ENCODE assay signal across 8 mouse cellular contexts in the genomic region with DNA sequence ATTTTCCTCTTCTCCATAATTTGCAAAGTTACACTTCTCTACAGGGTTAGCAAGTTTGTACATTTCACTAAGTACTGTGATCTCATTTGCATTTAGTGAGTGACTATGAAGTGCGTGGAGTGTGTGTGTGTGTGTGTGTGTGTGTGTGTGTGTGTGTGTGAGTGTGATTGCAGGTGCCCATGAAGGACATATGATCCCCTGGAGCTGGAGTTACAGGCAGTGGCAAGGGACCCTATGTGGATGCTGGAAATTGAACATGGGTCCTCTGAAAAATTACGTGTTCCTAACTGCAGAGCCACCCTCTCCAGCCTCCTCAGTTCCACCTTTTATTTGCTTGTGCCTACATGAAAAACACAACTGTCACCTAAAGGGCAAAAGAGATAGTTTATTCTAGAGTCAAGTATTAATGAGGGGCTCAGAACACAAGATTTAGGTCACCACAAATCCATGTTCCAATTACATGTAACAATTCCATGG. TPM values are rescaled to one million over a fixed set of nuclear protein-coding genes. Genes with fewer than 3 reads are reported as not detected.
DNase-seq lines count a peak whose midpoint lies in the region; ATAC-seq lines count a peak whose summit lies in the region.

No protein-coding gene starts in this region.

- H3K4me1 ChIP-seq in lung, embryonic 15.5 days = peaks cover 8% of the 10 kb centered on the region
- H3K4me1 ChIP-seq in erythroblast, embryonic 14.5 days (ENCODE audit: control insufficient read depth) = peaks cover 16% of the 10 kb centered on the region
- peaks cover 8% of the 10 kb centered on the region for H3K4me1 ChIP-seq in limb, embryonic 10.5 days
- H3K4me1 ChIP-seq in neural tube, embryonic 15.5 days = peaks cover 9% of the 10 kb centered on the region

- peaks cover 26% of the 10 kb centered on the region for H3K36me3 ChIP-seq in lung, embryonic 15.5 days
- peaks cover 25% of the 10 kb centered on the region for H3K36me3 ChIP-seq in erythroblast, embryonic 14.5 days (ENCODE audit: control insufficient read depth)
- peaks cover 28% of the 10 kb centered on the region for H3K36me3 ChIP-seq in limb, embryonic 10.5 days
- H3K36me3 ChIP-seq in neural tube, embryonic 15.5 days = peaks cover 20% of the 10 kb centered on the region

- peak overlapping the region; percentile 95 for H3K4me3 ChIP-seq in lung, embryonic 15.5 days
- peak overlapping the region; percentile 86 for H3K4me3 ChIP-seq in erythroblast, embryonic 14.5 days (replicated peaks)
- peak overlapping the region; percentile 88 for H3K4me3 ChIP-seq in limb, embryonic 10.5 days
- peak overlapping the region; percentile 91 for H3K4me3 ChIP-seq in neural tube, embryonic 15.5 days (replicated peaks)

- H3K9me3 ChIP-seq in lung, embryonic 15.5 days = no peaks in the 10 kb centered on the region
- H3K9me3 ChIP-seq in erythroblast, embryonic 14.5 days (ENCODE audit: control insufficient read depth, low read length) = no peaks in the 10 kb centered on the region
- no peaks in the 10 kb centered on the region for H3K9me3 ChIP-seq in limb, embryonic 10.5 days (replicated peaks)
- no peaks in the 10 kb centered on the region for H3K9me3 ChIP-seq in neural tube, embryonic 15.5 days (replicated peaks)

- H3K27me3 ChIP-seq in lung, embryonic 15.5 days = no peaks in the 10 kb centered on the region
- no peaks in the 10 kb centered on the region for H3K27me3 ChIP-seq in erythroblast, embryonic 14.5 days (ENCODE audit: control insufficient read depth)
- H3K27me3 ChIP-seq in limb, embryonic 10.5 days (ENCODE audit: low read depth, poor library complexity, severe bottlenecking) = no peaks in the 10 kb centered on the region
- no peaks in the 10 kb centered on the region for H3K27me3 ChIP-seq in neural tube, embryonic 15.5 days (replicated peaks)

- peak overlapping the region; percentile 85; the same call in 1 of the 2 replicates for H3K9ac ChIP-seq in lung, embryonic 15.5 days
- H3K9ac ChIP-seq in neural tube, embryonic 15.5 days (replicated peaks) = no peak overlapping the region

- no peak overlapping the region for H3K27ac ChIP-seq in lung, embryonic 15.5 days
- peak overlapping the region; percentile 90; the same call in 1 of the 2 replicates for H3K27ac ChIP-seq in limb, embryonic 10.5 days
- no peak overlapping the region for H3K27ac ChIP-seq in neural tube, embryonic 15.5 days (replicated peaks)

- H3K4me2 ChIP-seq in lung, embryonic 15.5 days = peak overlapping the region; percentile 69
- H3K4me2 ChIP-seq in neural tube, embryonic 15.5 days = peak overlapping the region; percentile 74

- DNase-seq in lung, postnatal 25 days (ENCODE audit: low spot score) = no peak
- no peak for DNase-seq in limb, embryonic 10.5 days (ENCODE audit: low spot score)
- no peak for DNase-seq in urinary bladder, postnatal 14 days (ENCODE audit: low spot score)
- DNase-seq in urinary bladder, postnatal 10 days (ENCODE audit: low spot score) = no peak

- peak; percentile 53; the same call in 1 of the 2 replicates for ATAC-seq in lung, embryonic 15.5 days (ENCODE audit: borderline replicate concordance, extremely low read depth, low FRiP score, low TSS enrichment)
- peak; percentile 59; the same call in 1 of the 2 replicates for ATAC-seq in neural tube, embryonic 15.5 days (ENCODE audit: low FRiP score)
- no peak for ATAC-seq in megakaryocyte-erythroid progenitor cell, adult 5-6 weeks (replicated peaks; ENCODE audit: low FRiP score, low TSS enrichment, poor library complexity, severe bottlenecking)

- 35% methylated on average over 2 of the region's 2 CpGs for WGBS in lung, embryonic 15.5 days
- 38% methylated on average over 2 of the region's 2 CpGs for WGBS in limb, embryonic 10.5 days
- WGBS in neural tube, embryonic 15.5 days = 50% methylated on average over 2 of the region's 2 CpGs

RNA-seq across cellular contexts. Expression of a gene that starts 0.3 kb away (rescaled TPM):
- polyA plus RNA-seq in lung, embryonic 15.5 days (2015; fragmentation: Nextera tagmentation; extraction: Ambion mirVana) = 33.3 and 39.9 TPM in 2 replicates
- polyA plus RNA-seq in erythroblast, embryonic 14.5 days (2012) = 0.13 and 0.16 TPM in 2 replicates
- polyA plus RNA-seq in limb, embryonic 10.5 days (2016; fragmentation: Nextera tagmentation; extraction: Ambion mirVana) = 62.9 and 75.7 TPM in 2 replicates
- 40.6 and 46.5 TPM in 2 replicates for polyA plus RNA-seq in neural tube, embryonic 15.5 days (2015; fragmentation: Nextera tagmentation; extraction: Ambion mirVana)
- 20.9 and 22.2 TPM in 2 replicates for total RNA-seq in megakaryocyte-erythroid progenitor cell, adult 5-6 weeks (2014; fragmentation: Nextera tagmentation)
- total RNA-seq in megakaryocyte-erythroid progenitor cell, adult 5-6 weeks (2017) = 17.5 and 46.0 TPM in 2 replicates

RNA-seq across cellular contexts. Expression of a gene that starts 42.6 kb away (rescaled TPM):
- polyA plus RNA-seq in lung, embryonic 15.5 days (2015; fragmentation: Nextera tagmentation; extraction: Ambion mirVana) = 8.7 and 10.7 TPM in 2 replicates
- 0.12 and 0.22 TPM in 2 replicates for polyA plus RNA-seq in erythroblast, embryonic 14.5 days (2012)
- polyA plus RNA-seq in limb, embryonic 10.5 days (2016; fragmentation: Nextera tagmentation; extraction: Ambion mirVana) = 13.6 and 15.5 TPM in 2 replicates
- polyA plus RNA-seq in neural tube, embryonic 15.5 days (2015; fragmentation: Nextera tagmentation; extraction: Ambion mirVana) = 7.2 and 7.5 TPM in 2 replicates
- 18.4 and 30.4 TPM in 2 replicates for total RNA-seq in megakaryocyte-erythroid progenitor cell, adult 5-6 weeks (2014; fragmentation: Nextera tagmentation)
- 40.2 and 59.2 TPM in 2 replicates for total RNA-seq in megakaryocyte-erythroid progenitor cell, adult 5-6 weeks (2017)

Comparison
In these comparisons a context has a peak if more than half of its experiments do, and no peak if none do; other contexts are left out.
1. RNA of a gene that starts 0.3 kb away (polyA plus RNA-seq): 62.9 to 75.7 TPM in limb, embryonic 10.5 days, 40.6 to 46.5 TPM in neural tube, embryonic 15.5 days and 33.3 to 39.9 TPM in lung, embryonic 15.5 days; 0.13 to 0.16 TPM in erythroblast, embryonic 14.5 days; every median in the first group is over 10 times any median in the second.
2. Peak in every context shown above with its lines, with median percentiles within 50 percentile points of each other: H3K4me3 ChIP-seq.